Mouse (Mus musculus): ENCODE data around the gene Ppcs.

- TF ChIP-seq POLR2A (IDR thresholded peaks at IDR 0.05; ENCODE audit: insufficient read depth, low read depth, low read length) (no peak), CTCF (IDR thresholded peaks at IDR 0.05; ENCODE audit: insufficient read depth, low read depth, low read length) (no peak)
These were observed 1.0 kb downstream of the Ppcs start for GRCm38 (mm10) chr4:119421191-119421590.
